Mouse (Mus musculus) splenic B cell, adult 2 months (primary cell): ENCODE data around the gene Gm4567.
"Not testable (repeated sequence)": the region's sequence is repeated elsewhere in the genome, so short reads cannot be mapped to it uniquely, and the experiment has no call there.

Experiments
- DNase-seq: peaks from one replicate; pipeline ENCODE4 v3.0.0-alpha.2; 2011; ENCODE audit warnings: low read depth, low spot score
- H3K27me3 ChIP-seq: 2 replicates; pipeline ENCODE4 v1.6.1; 2012; ENCODE audit warnings: mild to moderate bottlenecking, low read length, moderate library complexity, mixed read lengths; ENCODE audit not compliant: control insufficient read depth, poor library complexity, insufficient read depth, severe bottlenecking
- H3K36me3 ChIP-seq: 2 replicates; pipeline ENCODE4 v1.6.1; 2012; ENCODE audit warnings: mild to moderate bottlenecking, low read length, moderate library complexity, mixed read lengths; ENCODE audit not compliant: control insufficient read depth, poor library complexity, insufficient read depth, severe bottlenecking

Gm4567 gene

GRCm38 (mm10) chr7:22719610-22720009, at the start of gene Gm4567:
Gene Gm4567, minus strand, starts transcription at chr7:22719710.
- DNase-seq, H3K27me3 ChIP-seq, H3K36me3 ChIP-seq: not testable (repeated sequence)

GRCm38 (mm10) chr7:22761397-22761796, 41.9 kb upstream of the Gm4567 start, which contains the start of gene Vmn1r157:
Gene Vmn1r157, plus strand, starts transcription at chr7:22761697.
- not testable (repeated sequence) for H3K36me3 ChIP-seq, DNase-seq, H3K27me3 ChIP-seq

GRCm38 (mm10) chr7:22692217-22692616, 27.3 kb downstream of the Gm4567 start, which contains the start of gene Gm8693:
Gene Gm8693, minus strand, starts transcription at chr7:22692317.
- H3K27me3 ChIP-seq, H3K36me3 ChIP-seq, DNase-seq: not testable (repeated sequence)
